Mouse (Mus musculus) naive thymus-derived CD4-positive, alpha-beta T cell, adult 2 months (primary cell): Measurements from ENCODE around the gene Mettl5.
"Not testable (repeated sequence)": the region's sequence is repeated elsewhere in the genome, so short reads cannot be mapped to it uniquely, and the experiment has no call there.

Experiments
- DNase-seq: peaks from one replicate; pipeline ENCODE4 v3.0.0-alpha.2; 2011; ENCODE audit warnings: low read depth

The Mettl5 gene

DNA sequence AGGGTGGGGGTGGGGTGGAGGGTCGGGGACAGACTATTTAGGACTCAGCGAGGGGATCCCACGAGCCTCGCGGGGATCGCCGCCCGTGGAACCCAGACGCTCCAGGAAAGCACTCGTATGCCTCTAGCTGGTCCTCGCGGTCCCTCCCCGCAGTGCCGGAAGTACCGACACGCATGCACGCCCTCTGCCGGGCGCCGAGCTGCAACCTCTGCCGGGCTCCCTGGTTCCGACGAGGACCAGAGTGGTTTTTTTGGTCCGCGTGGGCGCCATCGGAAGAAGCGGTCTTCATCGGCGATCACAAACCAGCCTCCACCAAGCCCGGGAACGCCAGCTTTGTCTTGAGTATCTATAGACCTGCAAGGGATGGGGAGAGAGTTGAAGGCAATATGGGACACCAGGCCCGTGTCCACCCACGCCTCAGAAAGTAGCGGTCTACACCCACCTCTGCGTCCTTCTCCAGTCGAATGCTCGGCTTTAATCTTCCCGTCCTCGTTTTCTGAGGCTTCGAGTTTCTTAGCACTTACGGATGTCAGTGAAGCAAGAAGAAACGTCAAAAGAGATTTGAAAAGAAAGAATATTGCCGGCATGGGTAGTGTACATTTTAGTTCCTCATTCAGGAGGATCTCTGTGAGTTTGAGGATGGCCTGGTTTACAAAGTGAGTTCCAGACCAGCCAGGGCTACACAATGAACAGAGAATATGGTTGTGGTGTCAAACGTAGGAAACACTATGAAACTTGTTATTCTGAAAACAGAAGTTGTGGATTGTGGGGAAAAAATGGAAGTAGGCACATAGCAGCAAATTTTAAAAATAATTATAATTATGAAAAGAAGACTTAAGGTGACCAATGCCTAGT is at the start of gene Mettl5:
Gene Mettl5, minus strand, starts transcription at position 165 of the 855 bp plus-strand sequence.
- DNase-seq, result peak; percentile 93

DNA sequence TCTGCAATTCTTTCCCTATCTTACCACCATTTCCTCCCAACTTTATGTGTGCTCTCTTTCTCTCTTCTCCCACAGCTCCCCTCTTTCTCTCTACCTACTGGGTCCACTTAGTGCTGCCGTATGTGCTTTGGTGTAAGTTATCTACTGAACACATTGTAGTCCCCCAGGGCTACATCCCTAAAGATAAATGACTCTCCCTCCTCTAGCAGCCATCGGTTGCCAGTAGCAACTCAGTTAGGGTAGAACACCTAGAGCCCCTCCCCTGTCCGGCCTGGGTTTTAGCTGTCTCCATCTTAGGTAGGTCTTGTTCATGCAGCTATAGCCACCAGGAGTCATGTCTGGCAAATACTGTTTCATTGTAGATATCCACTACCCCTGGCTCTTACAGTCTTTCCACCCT is 39.5 kb upstream of the Mettl5 start:
- DNase-seq, result no peak

GRCm38 (mm10) chr2:69917301-69917700 is 31.9 kb upstream of the Mettl5 start:
- DNase-seq, result no peak

- no peak for DNase-seq
Observed at GRCm38 (mm10) chr2:69912801-69913200, 27.4 kb upstream of the Mettl5 start.

- not testable (repeated sequence) for DNase-seq
Observed at GRCm38 (mm10) chr2:69907394-69907793, 22.0 kb upstream of the Mettl5 start.

DNA sequence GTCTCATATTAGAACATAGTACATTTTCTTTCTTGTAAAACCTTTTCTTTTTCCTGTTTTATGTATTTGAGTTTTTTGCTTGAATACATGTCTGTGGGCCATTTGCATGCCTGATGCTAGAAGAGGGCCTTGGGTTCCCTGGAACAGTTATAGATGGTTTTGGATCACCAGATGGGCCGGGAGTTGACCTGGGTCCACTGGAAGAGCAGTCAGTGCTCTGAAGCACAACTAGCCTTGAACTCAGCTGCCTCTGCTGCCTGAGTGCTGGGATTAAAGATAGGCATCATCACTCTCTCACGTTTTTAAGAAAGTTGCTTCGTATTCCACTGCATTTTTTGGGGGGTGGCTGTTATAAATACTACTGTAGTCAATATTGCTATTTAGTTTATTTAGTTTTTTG is 18.1 kb upstream of the Mettl5 start:
- no peak for DNase-seq

DNA sequence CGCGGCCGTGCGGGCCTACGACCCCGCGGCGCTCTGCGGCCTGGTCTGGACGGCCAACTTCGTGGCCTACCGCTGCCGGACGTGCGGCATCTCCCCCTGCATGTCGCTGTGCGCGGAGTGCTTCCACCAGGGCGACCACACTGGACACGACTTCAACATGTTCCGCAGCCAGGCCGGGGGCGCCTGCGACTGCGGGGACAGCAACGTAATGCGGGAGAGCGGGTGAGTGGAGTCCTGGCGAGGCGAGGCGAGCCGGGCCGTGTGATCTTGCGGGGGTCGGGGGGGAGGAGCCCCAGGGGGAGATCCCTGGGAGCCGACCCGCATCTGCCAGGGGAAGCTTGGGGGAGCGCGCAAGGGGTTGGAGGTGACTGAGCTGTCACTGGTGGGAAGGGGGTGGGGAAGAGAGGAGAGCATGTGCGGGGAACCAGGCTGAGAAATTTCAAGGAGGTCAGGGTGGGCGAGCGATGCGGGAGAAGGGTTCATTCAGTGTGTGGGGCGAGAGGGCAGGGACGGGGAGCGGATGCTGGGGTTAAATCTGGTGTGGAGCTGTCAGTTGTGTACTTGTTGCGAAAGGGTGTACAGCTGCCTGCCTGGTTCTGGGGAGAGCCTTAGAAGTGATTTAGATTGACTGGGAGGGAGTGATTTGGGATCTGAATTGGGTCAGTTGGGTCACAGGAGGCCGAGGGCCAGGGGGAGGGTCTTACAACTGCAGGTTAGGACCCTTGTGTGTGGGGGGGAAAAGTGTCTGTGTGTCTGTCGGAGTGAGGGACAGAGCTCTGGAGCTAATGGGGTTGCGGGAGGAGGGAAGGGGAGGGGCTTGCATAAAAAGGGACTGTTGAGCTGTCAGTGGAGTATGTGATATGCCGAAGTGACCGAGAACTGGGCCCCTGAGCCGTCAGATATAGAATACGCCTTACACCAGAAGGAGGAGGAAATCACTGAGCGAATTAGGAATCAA is 12.5 kb upstream of the Mettl5 start:
- peak; percentile 63 for DNase-seq

GRCm38 (mm10) chr2:69897039-69897617 is 11.7 kb upstream of the Mettl5 start, which contains the start of gene Ubr3:
TSS of gene Ubr3 (plus strand) at chr2:69897246.
- DNase-seq, result peak; percentile 97

DNA sequence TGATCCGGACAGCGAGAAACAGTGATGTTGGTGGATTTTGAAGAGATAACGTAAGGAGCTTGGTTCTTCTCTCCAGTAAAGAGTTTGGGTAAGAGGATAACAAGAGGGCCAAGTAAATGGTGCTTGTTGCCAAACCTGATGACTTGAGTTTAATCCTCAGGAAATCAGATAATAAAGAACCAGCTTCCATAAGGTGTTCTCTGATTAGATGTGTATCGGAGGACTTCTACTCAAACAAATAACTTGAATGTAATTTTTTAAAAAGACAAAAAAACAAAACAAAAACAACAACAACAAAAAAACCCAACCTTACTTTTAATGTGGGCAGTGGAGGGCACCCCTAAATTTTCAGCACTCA is 10.8 kb upstream of the Mettl5 start:
- peak; percentile 16 for DNase-seq

- DNase-seq, result peak; percentile 59
Observed at GRCm38 (mm10) chr2:69895502-69896223, 10.2 kb upstream of the Mettl5 start.

DNA sequence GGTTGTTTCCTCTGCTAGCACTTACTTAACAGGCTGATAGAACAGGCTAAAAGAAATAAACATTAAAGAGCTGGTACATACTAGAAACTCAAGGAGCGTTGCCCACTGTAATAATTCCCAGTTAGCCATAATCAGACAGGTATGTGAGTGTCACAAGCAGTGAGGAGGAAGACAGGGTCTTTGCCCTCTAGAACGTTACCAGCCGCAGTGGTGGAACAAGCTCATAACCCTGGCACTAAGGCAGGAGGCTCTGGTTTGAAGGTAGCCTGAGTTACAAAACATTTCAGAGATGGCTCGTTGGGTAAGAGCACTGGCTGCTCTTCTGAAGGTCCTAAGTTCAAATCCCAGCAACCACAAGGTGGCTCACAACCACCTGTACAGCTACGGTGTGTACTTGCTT is 8.5 kb upstream of the Mettl5 start:
- no peak for DNase-seq

DNA sequence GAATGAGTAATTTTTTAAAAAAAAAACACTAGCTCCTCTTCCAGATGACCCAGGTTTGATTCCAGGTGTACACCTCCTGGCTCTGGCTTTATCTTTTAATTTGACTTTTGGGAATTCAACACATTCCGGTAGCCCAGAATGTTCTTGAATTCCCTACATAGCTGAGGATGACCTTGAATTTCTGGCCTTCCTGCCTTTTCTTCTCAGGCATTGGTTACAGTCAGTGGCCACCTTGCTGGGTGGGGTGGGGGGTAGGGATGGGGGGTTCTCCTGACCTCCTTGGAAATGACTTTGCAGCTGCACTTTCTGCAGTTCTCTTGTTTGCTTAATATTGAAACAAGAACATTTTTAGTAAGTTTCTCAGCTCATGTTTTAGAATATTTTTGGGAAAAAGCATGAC is 7.7 kb upstream of the Mettl5 start:
- no peak for DNase-seq

- no peak for DNase-seq
Observed at GRCm38 (mm10) chr2:69890843-69891242, 5.4 kb upstream of the Mettl5 start.

DNA sequence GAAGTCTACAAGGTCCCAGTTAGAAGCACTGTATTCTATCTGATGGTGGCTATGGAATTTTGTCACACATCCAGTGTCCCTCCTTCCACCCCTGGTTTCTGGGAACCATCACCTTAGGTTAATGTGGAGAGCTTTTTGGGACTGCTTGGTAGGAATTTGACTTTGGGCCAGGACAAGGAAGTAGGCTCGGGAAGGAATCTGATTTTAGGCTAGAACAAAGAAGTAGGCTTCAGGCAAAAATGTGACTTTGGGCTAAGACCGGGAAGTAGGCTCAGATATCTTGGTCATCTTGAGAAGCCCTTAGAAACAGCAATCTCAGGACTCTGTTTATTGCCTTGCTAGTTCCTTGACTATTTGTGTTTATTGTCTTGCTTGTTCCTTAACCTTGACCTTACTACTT is 3.5 kb upstream of the Mettl5 start:
- no peak for DNase-seq

- DNase-seq, result no peak
Observed at GRCm38 (mm10) chr2:69885050-69885449, 365 bp downstream of the Mettl5 start.

GRCm38 (mm10) chr2:69884581-69884980 is 834 bp downstream of the Mettl5 start:
- peak; percentile 34 for DNase-seq

DNA sequence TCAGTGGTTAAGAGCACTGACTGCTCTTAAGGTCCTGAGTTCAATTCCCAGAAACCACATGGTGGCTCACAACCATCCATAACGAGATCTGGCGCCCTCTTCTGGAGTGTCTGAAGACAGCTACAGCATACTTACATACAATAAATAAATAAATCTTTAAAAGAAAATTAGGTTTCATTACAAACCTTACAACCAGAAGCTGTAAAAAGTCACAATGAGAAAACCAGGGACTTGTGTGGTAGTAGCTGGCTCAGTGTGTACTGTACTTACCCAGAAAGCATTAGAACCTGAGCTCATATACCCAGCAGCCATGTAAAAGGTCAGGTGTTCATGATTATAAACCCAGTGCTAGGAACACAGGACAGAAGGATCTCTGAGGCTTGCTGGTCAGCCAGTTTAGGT is 1.4 kb downstream of the Mettl5 start:
- DNase-seq, result peak; percentile 30

DNA sequence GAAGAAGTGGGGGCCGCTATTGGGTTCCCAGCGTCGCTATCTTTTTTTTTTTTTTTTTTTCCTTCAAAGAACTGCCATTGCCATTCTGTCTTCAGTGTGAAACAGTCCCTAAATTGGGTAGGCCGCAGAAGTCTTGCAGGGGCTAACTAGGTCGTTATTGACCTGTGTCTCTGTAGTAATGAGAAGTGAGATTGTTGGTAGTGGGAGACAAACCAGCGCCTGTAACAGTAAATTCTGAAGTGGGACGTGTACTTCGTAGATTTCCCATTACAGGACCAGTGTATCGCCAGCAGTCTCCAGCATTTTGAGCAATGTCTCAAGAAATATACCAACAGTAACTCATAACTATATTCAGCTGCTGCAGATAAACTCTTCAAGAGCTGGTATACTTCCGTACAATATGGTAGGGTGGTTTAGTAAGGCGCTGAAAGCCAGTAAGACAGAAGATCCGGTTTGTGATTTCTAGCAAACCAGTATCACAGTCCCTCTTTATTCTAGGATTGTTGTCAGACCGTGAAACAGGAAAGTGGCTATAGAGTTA is 23.2 kb downstream of the Mettl5 start:
- peak; percentile 46 for DNase-seq

DNA sequence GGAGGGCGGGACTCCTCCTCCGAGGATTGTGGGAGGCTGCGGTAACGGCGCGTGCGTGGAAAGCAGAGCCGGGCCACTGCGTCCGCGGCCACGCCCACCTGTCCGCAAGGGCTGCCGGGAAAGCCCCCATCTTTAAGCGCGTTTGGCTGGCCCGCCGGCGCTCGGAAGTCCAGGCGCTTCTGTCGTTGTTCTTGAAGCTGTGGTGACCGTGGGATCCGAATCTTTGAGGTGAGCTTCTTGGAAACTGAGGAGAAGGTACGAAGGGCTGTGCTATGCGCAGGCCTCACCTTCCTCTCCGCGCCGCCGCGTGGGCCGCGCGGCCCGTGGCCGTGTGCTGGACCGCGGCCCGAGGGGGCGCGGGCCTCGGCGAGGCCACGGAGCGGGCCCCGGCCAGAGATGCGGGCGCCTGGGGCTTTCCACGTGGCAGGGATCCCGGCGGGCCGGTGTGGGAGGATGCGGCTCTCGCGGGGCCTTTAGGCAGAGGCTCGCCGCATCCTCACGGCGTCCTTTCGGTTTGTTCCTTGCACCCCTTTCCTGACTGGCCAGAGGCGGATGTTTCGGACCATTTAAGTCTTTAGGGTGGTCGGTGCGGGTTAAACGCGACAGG is 23.8 kb downstream of the Mettl5 start, which contains the start of gene Ssb:
Gene Ssb, plus strand, starts transcription at position 78 of the 607 bp plus-strand sequence.
- DNase-seq, result peak; percentile 95

DNA sequence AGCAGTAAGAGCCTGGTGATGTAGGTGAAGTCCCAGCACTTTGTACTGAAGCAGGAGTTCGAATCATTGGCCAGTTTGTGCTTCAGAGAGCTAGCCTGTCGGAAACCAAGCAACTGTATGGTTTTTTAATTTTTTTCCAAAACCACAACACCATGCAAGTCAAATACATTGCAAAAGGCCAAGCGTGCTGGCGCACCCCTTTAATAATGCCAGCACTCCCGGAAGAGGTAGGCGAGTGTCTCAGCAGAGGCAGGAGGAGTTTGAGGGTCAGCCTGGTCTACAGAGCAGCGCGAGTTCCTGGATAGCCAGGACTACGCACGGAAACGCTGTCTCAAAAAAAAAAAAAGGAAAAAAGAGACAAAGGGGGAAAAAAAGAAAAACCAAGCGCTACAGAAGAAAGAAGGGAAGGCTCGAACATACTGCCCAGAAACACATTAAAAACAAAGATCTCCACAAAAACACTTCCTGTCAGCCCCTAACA is 24.4 kb downstream of the Mettl5 start:
- DNase-seq, result peak; percentile 72

DNA sequence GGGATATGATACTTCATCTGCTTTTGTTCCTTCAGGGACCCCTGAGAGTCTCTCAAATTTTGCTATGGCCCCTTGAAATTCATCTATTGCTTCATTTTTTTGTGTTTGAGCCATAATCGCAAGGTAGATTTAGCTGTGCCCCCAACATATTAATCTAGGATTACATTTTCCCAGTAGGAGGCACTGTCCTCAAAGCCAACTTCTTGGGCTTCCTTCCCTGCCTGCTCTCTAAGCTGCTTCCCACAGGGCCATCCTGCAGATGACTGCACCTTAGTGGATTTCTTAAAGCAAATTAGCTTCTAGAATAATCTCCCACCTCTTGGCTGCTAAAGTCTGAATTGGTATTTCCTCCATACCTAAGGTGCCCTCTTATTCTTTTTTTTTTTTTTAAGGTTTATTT is 27.5 kb downstream of the Mettl5 start:
- DNase-seq, result no peak
